Mouse (Mus musculus): Measurements from ENCODE around the gene Stxbp5. TPM values are rescaled to one million over a fixed set of nuclear protein-coding genes. Genes with fewer than 3 reads are reported as not detected.

Stxbp5 gene
- total RNA-seq, 2 experiments from 2014 or later, result 93.7 to 102 TPM

- no peak for DNase-seq (ENCODE audit: low spot score in 2 of 2)
Measured at GRCm38 (mm10) chr10:9760264-9760663, 140.6 kb downstream of the Stxbp5 start.

- no peak for DNase-seq (ENCODE audit: low spot score in 2 of 2)
Measured at GRCm38 (mm10) chr10:9756546-9756945, 144.3 kb downstream of the Stxbp5 start.

- peak; percentile 87 to 90 for DNase-seq (ENCODE audit: low spot score in 2 of 2)
Measured at GRCm38 (mm10) chr10:9754893-9755541, 145.9 kb downstream of the Stxbp5 start.

DNA sequence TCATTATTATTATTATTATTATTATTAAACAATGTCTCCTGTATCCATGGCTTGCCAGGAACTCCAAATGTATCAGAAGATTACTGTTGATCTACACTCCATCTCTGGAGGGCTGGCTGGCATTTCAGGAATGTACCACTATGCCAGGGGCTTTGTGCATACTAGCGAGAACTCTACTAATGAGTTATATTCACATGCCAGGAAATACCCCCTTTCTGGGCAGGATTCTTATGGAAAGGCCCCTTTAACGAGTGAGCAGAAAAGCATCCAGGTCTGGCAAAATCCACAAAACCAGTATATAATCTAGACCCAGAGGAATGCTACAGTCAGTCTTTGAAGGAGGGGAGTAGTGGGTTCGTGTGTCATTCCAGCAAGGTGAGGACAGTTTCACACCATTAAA lies 167.0 kb downstream of the Stxbp5 start:
- DNase-seq (ENCODE audit: low spot score in 2 of 2), result no peak

DNA sequence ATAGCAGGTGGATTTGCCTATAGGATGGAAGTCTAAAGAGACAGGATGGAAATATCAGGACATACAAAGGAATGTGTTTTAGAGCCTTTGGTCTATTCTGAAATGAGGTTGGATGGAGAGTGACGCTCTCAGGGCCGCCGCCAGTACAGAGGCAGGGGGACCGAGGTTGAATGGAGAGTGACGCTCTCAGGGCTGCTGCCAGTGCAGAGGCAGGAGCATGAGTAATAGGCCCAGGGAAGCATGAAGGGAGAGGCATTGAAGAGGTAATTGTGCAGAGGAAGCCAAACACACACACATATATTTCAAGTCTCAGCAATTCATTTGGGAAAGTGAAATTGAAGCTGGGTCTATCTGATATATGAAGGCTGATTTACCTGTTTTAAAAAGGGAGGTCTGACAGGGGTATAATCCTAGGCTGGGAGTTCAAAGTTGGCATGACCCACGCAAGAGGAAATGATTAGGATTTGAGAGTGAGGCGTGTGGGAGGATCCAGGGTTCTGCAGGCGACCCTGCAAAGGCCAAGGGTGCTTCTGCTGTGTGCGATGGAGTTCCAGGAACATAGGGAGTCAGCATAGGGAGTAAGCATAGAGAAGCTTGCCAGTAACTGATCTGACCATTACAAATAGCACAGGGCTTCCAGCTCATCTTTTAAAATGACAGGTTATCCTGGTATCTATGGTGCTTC lies 168.7 kb downstream of the Stxbp5 start:
- no peak for DNase-seq (ENCODE audit: low spot score in 2 of 2)

GRCm38 (mm10) chr10:9722519-9723303 lies 178.2 kb downstream of the Stxbp5 start:
- no peak for DNase-seq (ENCODE audit: low spot score in 2 of 2)

DNA sequence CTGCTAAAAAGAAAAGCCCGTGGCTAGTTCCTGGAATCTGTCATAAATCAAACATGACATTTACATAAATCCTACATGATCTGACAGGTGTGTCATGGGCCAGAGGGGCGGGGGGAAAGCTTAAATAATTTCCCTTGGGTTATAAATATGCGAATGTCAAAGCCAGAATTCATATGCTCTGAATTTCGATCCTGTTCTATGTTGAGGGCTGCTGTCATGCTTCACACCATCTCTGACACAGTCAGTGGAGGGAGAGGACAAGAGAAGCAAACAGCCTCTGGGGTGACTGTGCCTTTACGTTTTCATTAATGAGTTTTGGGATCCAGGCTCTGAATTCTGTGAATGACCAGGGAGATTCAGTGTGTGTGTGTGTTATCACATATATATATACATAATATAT lies 180.9 kb downstream of the Stxbp5 start:
- DNase-seq (ENCODE audit: low spot score in 2 of 2), result no peak

DNA sequence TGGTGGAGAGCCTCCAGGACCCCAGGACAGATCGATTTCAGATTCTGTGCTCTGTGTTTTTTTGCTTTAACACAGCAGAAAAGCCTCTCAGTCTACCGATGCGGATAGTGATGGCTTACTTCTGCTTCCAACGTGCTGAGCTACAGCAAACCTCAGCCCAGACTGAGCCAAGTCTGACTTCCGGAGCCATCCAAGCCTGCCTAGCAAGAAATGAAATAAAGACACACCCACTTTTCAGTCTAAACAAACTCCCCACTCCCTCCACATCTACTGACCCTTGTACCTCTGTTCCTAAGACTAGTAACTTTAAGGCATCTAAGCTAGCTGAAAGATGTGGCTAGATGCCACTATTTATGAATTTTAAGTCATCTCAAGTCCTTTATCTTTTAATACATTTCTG lies 182.8 kb downstream of the Stxbp5 start:
- DNase-seq (ENCODE audit: low spot score in 2 of 2), result no peak

Other genes with a start within 250 kb of the Stxbp5 start
- 10 to 100 TPM; 19.5 to 29.5 TPM for gene Samd5, start 225.9 kb downstream of the Stxbp5 start, total RNA-seq (2021)